Mouse (Mus musculus) cortical plate, adult 2 months (tissue): ENCODE data around the gene Sytl2.

Experiments used
- CTCF ChIP-seq: fragments of 200-500 bp; IDR thresholded peaks from 2 replicates; pipeline ENCODE4 v1.5.1; 2011; ENCODE audit warnings: mild to moderate bottlenecking, control low read depth, low read length; ENCODE audit not compliant: insufficient read depth; ENCODE audit errors: extremely low read depth
- POLR2A ChIP-seq: fragments of 200-500 bp; IDR thresholded peaks from 2 replicates; pipeline ENCODE4 v1.6.1; 2011; ENCODE audit warnings: mild to moderate bottlenecking, low read length, control low read depth; ENCODE audit not compliant: insufficient read depth; ENCODE audit errors: extremely low read depth

DNA sequence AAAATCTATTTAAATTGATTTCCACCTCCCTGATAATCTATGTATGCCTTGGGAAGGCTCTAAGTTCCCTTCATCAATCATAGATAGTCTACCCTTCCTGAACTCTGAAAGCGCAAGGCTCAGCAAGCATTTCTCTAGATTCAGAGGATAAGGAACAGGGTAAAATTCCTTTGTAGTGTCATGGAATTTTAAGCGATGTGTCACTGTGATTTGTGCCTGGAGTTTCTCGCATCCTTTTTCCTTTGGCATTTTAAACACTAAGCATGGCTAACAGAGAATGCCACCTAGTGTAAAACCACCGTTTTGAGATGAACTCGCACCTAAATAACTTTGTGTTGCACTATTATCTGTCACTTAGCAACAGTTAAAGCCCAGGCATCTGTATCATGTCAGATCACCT, 93.9 kb downstream of the Sytl2 start:
- TF ChIP-seq CTCF: no peak
- no peak for TF ChIP-seq POLR2A
